7 mouse cellular contexts compared by ENCODE assay signal in genomic region chr6:5633036-5633708, GRCm38 (mm10).
DNase-seq lines count a peak whose midpoint lies in the region; ATAC-seq and TF ChIP-seq lines count a peak whose summit lies in the region.

No protein-coding gene starts in this region.

- H3K9me3 ChIP-seq in forebrain, embryonic 12.5 days, result no peaks in the 10 kb centered on the region
- H3K9me3 ChIP-seq in hindbrain, embryonic 13.5 days, result no peaks in the 10 kb centered on the region

- 22% methylated on average over 10 of the region's 10 CpGs for WGBS in forebrain, embryonic 12.5 days
- WGBS in hindbrain, embryonic 13.5 days, result 24% methylated on average over 10 of the region's 10 CpGs

- H3K4me1 ChIP-seq in forebrain, embryonic 12.5 days, result no peaks in the 10 kb centered on the region
- H3K4me1 ChIP-seq in hindbrain, embryonic 13.5 days (replicated peaks), result no peaks in the 10 kb centered on the region

- H3K27ac ChIP-seq in forebrain, embryonic 12.5 days, result no peak overlapping the region
- H3K27ac ChIP-seq in hindbrain, embryonic 13.5 days, result no peak overlapping the region

- DNase-seq in Patski (ENCODE audit: low read depth, low spot score), result no peak
- peak; percentile 16 for DNase-seq in c-Kit-positive CD71-positive TER-119-negative erythroid progenitor cells, embryonic 14.5 days (ENCODE audit: low read depth)
- peak; percentile 13 for DNase-seq in layer of hippocampus, adult 9-10 months (ENCODE audit: low spot score)
- DNase-seq in lung, postnatal 4 days, result peak; percentile 42 to 64
- DNase-seq in right cerebral cortex, postnatal 10 days (ENCODE audit: low spot score in 2 of 2), result peak; percentile 51 to 71

- CTCF ChIA-PET in Patski (lab: Charles Lee), result interaction anchor here (0.7 to 1.3 kb wide), 2 partner anchors 9 to 169 kb away, joined by 3 read pairs; no protein-coding TSS in a partner anchor

- in situ Hi-C loops in Patski (cut with MboI; ENCODE audit: low pct_unique_long_range_greater_than_20kb), result loop anchor here (25.0 kb wide), 2 partner anchors 829 to 979 kb away; no protein-coding TSS in a partner anchor

- peak; percentile 85 for TF ChIP-seq CTCF in Patski (IDR thresholded peaks at IDR 0.05)

- H3K27me3 ChIP-seq in Patski, result peaks cover 13% of the 10 kb centered on the region
- peaks cover 3% of the 10 kb centered on the region; the same call in 1 of the 2 replicates for H3K27me3 ChIP-seq in forebrain, embryonic 12.5 days
- no peaks in the 10 kb centered on the region for H3K27me3 ChIP-seq in hindbrain, embryonic 13.5 days

- no peak overlapping the region for H3K4me3 ChIP-seq in forebrain, embryonic 12.5 days (replicated peaks)
- H3K4me3 ChIP-seq in hindbrain, embryonic 13.5 days, result no peak overlapping the region

- no peak overlapping the region for H3K9ac ChIP-seq in forebrain, embryonic 12.5 days
- no peak overlapping the region for H3K9ac ChIP-seq in hindbrain, embryonic 13.5 days

- POLR2A ChIA-PET in Patski (lab: Charles Lee), result no interaction called here

- no peak overlapping the region for H3K4me2 ChIP-seq in forebrain, embryonic 12.5 days
- no peak overlapping the region for H3K4me2 ChIP-seq in hindbrain, embryonic 13.5 days

- H3K36me3 ChIP-seq in forebrain, embryonic 12.5 days (replicated peaks), result no peaks in the 10 kb centered on the region
- H3K36me3 ChIP-seq in hindbrain, embryonic 13.5 days, result no peaks in the 10 kb centered on the region

- ATAC-seq in Patski, result peak; percentile 62
- peak; percentile 71 for ATAC-seq in forebrain, embryonic 12.5 days (ENCODE audit: low FRiP score)
- ATAC-seq in hindbrain, embryonic 13.5 days (ENCODE audit: low FRiP score), result peak; percentile 63; the same call in 1 of the 2 replicates
